Mouse (Mus musculus) gastrocnemius, adult 8-10 months (tissue): Measurements from ENCODE around the gene Tex45. TPM values are rescaled to one million over a fixed set of nuclear protein-coding genes. Genes with fewer than 3 reads are reported as not detected.

ENCODE experiments used
- DNase-seq, 2 experiments: peaks; one replicate each; pipeline ENCODE4 v3.0.0; 2022; ENCODE audit warnings: low spot score in 2 of 2
- total RNA-seq, 4 experiments: library from RNA; stranded (reverse); gene quantifications; 2 replicates each; pipeline ENCODE4 v1.2.4; 2022

Tex45 gene
- total RNA-seq, 4 experiments from 2014 or later: not detected

GRCm38 (mm10) chr8:3536053-3536841, 65.6 kb downstream of the Tex45 start:
- DNase-seq: no peak

Other genes starting within 250 kb of the Tex45 start
- gene Insr, start 191.2 kb upstream of the Tex45 start, total RNA-seq: 10 to 100 TPM; 60.4 to 66.9 (median 64.0) TPM
- gene A430078G23Rik, start 117.4 kb upstream of the Tex45 start, total RNA-seq: not detected
- gene Arhgef18, start 77.9 kb upstream of the Tex45 start, total RNA-seq: 10 to 100 TPM in 1 of 4 experiments, 1 to 10 TPM in 3; 7.4 to 11.5 (median 9.2) TPM
- 1 to 10 TPM; 2.0 to 3.2 (median 2.7) TPM for gene Pex11g, start 3.2 kb upstream of the Tex45 start, total RNA-seq
- 10 to 100 TPM; 39.0 to 44.5 (median 41.3) TPM for gene Zfp358, start 22.3 kb downstream of the Tex45 start, total RNA-seq
- gene Mcoln1, start 29.6 kb downstream of the Tex45 start, total RNA-seq: 10 to 100 TPM; 21.5 to 23.2 (median 22.0) TPM
- gene Pnpla6, start 44.5 kb downstream of the Tex45 start, total RNA-seq: 1 to 10 TPM; 5.8 to 9.8 (median 7.9) TPM
- not detected for gene C330021F23Rik, start 97.1 kb downstream of the Tex45 start, total RNA-seq
- gene Camsap3, start 116.4 kb downstream of the Tex45 start, total RNA-seq: under 1 TPM; 0.12 to 0.46 (median 0.24) TPM
- 10 to 100 TPM in 3 of 4 experiments, 1 to 10 TPM in 1; 9.5 to 12.2 (median 11.2) TPM for gene Xab2, start 150.5 kb downstream of the Tex45 start, total RNA-seq
- gene Pet100, start 150.7 kb downstream of the Tex45 start, total RNA-seq: 10 to 100 TPM; 80.6 to 87.8 (median 85.1) TPM
- not detected for gene Pcp2, start 154.7 kb downstream of the Tex45 start, total RNA-seq
- 1 to 10 TPM; 2.6 to 6.3 (median 3.8) TPM for gene Stxbp2, start 160.1 kb downstream of the Tex45 start, total RNA-seq
- gene Retn, start 184.9 kb downstream of the Tex45 start, total RNA-seq: 1 to 10 TPM; 1.3 to 8.8 (median 3.2) TPM
- gene Mcemp1, start 194.9 kb downstream of the Tex45 start, total RNA-seq: not detected
- 1 to 10 TPM in 3 of 4 experiments, not detected in 1; 1.3 to 2.1 (median 2.1) TPM for gene Fcor, start 201.5 kb downstream of the Tex45 start, total RNA-seq
- 10 to 100 TPM; 19.5 to 22.7 (median 20.3) TPM for gene Trappc5, start 205.4 kb downstream of the Tex45 start, total RNA-seq
- not detected for gene Fcer2a, start 223.3 kb downstream of the Tex45 start, total RNA-seq
- not detected for gene Clec4g, start 249.8 kb downstream of the Tex45 start, total RNA-seq